Mouse (Mus musculus): Measurements from ENCODE around the gene Cacybp.

The Cacybp gene

DNA sequence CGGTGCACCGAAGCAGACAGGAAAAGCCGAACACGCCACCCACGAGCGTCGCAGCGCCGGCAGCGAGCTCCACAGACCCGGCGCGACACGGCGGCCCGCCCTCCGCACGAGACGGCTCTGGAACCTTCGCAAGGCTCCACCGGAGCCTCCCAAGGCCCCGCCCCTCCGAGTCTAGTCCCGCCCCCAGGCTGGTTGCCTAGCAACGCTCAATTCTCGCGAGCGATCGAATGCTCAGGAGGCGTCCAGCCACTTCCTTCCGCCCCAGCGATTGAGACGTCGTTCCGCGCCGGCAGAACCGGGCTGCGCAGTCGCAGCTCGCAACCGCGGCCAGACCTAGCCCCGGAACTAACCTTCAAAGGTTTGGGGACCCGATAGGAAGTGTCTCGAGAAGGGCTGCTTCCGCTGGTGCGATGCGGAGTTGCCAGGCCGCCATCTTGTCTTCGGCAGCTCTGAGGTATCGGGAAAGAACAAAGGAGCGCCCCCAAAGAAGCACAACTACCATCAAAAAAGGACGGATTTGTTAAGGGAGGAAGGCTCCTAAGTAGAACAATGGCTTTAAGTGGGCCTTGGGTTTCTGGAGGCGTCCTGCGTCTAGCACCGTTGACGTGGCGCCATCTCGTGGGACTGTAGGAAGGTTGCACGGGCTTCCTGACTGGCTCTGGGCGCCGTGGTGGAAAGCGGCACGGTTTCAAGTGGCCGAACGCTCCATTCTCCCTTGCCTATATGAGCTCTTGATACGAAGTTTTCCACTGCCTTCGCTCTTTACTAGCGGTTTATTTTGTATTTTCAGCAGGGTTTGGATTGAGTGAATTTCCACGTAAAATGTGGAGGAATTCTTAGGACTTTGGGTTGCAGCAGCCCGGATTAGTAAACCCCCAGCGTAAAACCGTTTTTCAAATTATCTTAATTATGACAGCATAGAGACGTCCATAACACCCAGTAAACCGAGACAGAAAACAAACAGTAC lies at the start of gene Cacybp:
TSS of gene Cacybp (minus strand) at position 173 of the 967 bp plus-strand sequence.
- DNase-seq (ENCODE audit: low read depth, low spot score): peak; percentile 100

DNA sequence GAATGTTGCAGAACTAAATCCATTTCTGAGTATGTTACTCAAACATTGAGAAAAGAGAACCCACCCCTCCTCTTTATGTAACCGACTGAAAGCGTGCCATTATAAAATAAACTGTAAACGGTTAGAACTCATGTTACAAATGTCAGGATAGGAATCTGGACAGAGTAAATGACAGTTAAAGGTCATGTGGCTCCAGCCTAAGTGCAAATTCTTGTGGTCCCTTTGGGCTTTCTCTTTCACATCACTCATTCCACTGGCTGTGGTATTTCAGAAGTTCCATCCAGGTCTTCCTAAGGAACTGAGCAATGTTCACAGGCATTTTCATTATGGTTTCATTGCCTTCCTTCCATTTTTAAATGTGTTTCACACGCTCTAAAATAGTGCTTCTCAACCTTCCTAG lies 49.7 kb upstream of the Cacybp start:
- no peak for DNase-seq (ENCODE audit: low read depth, low spot score)

DNA sequence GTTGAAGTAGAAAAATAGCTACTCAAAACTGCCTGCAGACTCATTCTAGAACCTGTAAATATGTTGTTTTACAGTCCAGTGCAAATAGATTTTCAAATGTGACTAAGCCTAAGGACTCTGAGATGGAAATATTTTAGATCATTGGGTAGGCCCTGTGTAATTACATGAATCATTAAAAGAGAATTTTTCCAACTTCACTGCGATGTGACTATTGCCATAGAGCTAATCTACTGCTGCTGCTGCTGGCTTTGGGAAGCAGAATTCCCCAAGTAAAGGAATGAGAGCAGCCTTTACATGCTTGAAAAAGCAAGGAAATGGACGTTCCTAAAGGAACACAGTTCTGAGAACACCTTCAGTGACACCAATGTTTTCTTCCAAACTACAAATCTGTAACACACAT lies 49.2 kb upstream of the Cacybp start:
- DNase-seq (ENCODE audit: low read depth, low spot score): no peak

DNA sequence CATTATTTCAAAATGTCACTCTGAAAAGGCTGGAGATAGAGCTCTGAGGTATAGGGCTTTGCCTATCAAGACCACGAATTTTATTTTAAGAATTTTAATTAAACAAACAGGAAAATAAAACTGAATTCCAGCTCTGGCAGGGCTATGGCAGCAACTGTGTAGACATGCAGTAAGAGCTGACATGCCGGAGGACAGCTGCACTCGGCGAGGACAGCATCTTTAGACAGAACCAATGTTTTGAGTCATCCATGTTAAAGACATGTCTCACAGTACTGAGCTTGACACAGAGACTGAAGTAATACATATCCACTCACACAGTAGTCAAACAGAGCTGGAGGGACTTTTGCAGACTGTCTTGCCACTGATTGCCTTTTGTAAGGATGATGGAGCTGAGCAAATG lies 47.9 kb upstream of the Cacybp start:
- no peak for DNase-seq (ENCODE audit: low read depth, low spot score)

DNA sequence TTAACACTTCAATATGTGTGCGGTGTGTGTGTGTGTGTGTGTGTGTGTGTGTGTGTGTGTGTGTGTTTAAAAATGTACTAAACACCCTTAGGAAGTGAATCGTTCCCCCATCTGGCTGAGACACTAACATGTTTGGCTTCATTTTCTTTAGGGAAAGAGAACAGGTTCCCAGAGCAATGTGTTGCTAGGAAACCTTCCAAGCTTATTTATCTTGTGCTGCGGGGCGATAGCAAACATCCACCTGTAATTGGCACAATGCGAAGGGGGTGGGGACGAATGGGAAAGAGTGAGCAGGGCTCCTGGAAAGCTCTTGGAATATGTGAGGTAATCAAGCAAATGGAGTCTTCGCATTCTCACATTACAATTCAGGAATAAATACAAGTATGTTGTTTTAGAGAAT lies 47.2 kb upstream of the Cacybp start:
- DNase-seq (ENCODE audit: low read depth, low spot score): no peak

DNA sequence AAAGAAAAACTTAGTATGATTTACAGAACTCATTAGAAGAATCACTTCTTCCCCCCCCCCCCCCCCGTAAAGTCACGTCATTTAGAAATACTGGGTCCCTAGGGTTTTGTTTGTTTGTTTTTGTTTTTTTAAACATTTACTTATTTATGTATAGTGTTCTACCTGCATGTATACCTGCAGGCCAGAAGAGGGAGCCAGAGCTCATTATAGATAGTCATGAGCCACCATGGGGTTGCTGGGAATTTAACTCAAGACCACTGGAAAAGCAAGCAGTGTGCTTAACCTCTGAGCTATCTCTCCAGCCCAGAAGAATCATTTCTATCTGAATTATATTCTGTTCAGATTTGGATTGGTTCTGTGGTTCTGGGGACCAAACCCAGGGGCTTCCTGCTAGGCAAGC lies 40.4 kb upstream of the Cacybp start:
- peak; percentile 71 for DNase-seq (ENCODE audit: low read depth, low spot score)

DNA sequence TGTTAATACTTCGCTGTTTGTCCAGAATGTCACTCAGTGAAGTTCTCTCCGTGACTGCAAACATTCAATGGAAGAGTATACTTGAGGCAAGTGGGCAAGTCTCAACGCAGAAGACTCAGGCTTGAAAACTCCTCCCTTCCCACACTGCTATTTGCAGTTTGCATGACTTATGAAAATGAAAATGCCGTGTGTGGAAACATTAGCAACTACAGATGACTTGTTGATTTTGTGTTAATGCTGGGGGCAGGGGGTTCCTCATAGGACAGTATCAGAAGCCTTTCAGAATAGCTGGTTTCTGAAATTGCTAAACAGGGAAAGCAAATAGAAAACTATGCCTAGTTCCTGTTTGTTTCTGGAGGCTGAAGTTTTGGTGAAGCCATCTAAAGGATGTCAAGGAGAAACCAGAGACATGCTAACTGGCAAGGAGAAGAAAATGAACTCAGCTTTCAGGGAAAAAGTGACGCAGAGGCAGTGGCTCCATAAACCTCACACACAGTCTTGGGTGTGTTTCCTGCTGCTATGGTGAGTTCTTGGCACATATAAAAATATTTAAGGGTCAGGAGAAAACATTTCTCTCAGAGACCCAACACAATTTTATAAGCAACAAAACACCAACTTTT lies 38.8 kb upstream of the Cacybp start:
- no peak for DNase-seq (ENCODE audit: low read depth, low spot score)

DNA sequence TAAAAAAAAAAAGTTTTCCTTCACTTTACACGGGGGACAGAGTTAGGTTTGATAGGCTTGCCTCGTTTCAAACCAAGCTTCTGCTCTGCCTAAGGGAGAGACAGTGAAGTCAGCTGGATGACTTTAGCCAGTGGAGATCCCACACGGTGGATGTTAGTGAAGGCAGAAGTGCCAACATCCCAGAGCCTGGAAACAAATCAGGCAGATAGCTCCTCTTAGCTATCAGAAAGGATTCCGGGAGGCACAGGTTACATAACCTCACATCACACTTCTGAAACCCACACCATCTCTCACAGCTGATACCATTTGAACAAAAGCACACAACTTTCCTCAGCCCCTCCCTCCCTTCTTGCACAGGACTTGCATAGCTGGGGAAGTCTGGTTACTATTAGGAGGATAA lies 38.1 kb upstream of the Cacybp start:
- DNase-seq (ENCODE audit: low read depth, low spot score): no peak

DNA sequence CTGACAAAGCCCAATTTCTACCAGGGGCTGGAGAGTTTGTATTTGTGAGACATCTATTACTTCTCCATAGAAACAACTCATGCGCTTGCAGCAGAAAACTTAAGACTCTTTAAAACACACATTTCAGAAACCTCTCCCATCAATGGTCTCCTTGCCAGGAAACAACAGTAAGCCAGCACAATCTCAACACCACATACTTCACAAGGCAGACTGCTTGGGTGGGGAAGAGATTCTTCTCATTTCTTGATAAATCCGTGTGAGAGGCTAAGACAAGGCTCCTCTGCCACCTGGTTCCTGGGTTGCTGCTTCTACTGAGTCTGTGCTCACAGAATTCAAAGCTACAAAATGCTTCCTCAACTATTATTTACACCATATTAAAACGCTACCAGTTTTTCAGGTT lies 37.1 kb upstream of the Cacybp start:
- DNase-seq (ENCODE audit: low read depth, low spot score): no peak

DNA sequence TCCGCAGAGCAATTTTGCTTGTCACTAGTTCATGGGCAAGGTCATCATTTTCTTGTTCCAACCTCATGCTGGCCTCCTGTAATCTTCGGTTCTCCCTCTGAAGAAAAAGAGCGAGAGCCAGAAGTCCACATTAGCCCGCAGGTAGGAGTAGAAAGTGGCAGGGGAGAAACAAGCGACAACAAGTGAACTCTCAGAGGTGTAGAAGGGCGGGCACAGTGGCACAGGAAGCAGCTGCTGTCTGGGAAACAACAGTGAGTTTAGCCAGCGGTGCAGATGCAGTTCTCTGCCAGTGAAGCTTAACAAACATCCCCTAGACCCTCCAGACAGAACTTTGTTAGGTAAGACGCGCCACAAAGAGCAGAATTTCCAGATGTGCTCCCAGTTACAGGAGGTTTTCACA lies 34.8 kb upstream of the Cacybp start:
- no peak for DNase-seq (ENCODE audit: low read depth, low spot score)

DNA sequence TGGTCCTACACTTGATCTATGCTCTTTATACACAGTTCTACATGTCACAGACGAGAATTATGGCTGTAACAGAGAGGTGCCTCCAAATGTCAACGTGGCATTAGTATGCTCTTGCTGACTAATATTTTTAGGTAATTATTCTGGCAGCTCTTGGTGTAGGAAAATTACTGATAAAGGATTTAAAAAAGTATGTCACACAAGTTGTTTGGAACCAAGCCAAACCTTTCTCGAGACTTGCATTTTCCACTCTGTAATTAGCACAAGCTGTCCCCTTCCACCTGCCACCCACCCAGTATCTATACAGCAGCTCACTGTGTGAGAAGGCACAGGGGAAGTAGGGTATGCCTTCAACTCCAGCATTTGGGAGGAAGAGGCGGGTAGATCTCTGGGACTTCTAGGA lies 34.2 kb upstream of the Cacybp start:
- no peak for DNase-seq (ENCODE audit: low read depth, low spot score)

DNA sequence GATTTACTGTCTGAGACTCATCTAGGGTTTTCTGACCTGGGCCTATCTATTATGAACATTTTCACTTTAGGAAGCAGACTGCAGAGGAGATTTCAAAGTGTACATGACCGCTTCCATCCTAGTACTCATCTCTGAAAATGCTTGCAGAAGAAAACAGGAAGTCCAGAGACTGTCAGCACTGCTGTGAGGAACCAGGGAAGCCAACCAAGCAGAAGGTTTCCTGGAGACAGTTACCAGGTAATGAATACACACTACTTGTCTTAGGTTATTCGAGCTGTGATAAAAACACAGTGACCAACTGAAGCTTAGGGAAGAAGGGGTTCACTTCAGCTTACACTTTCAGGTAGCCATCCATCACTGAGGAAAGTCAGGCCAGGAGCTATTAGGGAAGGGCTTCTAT lies 33.3 kb upstream of the Cacybp start:
- DNase-seq (ENCODE audit: low read depth, low spot score): no peak

DNA sequence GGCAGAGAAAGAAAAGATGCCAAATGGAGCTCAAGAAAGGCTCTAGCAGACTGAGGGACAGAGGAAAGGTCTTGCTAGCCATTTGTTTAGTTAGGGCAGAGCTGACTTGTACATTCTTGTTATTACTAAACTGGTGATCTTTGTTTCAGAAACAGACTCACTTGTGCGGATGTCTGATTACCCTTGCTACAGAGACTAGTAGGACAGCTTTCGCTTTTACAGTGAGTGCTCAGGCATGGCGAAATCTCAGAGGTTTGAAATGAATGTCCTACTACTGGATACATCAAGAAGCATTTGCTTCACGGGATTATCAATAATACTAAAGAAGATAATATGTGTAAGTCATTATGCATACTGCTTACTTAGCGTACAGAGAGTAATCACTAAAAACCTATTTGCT lies 32.0 kb upstream of the Cacybp start:
- no peak for DNase-seq (ENCODE audit: low read depth, low spot score)

DNA sequence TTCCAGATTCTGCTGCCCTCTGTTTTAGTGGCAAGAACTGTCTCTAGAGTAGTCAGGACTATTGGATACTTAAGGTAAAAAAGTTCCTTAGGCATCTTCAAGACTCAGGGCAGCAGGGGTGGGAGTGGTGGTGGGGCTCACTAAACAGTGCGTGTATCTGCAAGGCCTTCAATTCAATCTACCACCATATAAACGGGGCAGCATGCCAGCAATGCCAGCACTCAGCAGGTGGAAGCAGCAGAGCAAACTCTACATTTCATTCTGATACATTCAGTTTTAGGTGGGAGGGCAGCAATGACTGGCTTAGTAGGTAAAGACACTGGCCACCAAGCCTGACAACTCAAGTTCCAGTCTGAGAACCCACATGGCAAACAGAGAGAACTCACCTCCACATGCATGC lies 27.4 kb upstream of the Cacybp start:
- no peak for DNase-seq (ENCODE audit: low read depth, low spot score)

DNA sequence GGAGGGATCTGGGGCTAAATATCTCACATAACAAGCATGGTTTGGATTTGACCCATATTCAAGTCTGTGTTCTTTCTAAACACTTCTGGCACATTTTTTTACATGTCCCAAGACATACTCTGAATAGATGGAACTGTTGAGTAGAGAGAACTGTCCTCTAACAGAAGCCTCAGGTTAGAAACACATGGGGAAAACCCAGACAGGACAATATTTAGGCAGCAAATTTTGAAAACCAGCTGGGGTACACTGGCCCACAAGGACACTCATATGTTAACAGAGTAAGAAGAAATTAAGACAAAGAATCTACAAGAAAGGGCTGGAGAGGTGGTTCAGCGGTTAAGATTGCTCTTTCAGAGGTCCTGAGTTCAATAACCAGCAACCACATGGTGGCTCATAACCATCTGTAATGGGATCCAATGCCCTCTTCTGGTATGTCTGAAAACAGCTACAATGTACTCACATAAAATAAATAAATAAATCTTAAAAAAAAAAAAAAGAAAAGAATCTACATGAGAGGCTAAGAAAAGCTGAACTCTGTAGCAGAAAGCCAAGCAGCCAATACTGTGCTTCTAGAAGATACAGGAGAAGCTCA lies 26.3 kb upstream of the Cacybp start:
- DNase-seq (ENCODE audit: low read depth, low spot score): no peak

DNA sequence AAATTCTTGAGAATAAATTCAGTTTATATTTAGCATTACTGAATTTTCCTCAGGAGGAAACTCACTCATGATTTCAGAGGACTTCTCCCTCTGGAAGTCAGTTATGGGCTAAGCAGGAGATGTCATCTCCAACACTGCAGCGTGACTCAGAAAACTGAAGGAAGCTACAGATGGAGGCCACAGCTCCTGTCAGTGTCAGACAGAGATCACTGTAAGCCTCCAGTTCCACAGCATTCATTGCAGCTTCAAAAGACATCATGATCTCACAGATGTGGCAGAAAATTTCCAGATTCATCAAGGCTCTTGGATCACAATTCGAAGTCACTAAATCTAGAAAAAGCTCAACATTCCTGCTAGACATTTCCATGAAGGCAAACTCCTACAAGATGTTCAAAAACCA lies 25.3 kb upstream of the Cacybp start:
- DNase-seq (ENCODE audit: low read depth, low spot score): no peak

DNA sequence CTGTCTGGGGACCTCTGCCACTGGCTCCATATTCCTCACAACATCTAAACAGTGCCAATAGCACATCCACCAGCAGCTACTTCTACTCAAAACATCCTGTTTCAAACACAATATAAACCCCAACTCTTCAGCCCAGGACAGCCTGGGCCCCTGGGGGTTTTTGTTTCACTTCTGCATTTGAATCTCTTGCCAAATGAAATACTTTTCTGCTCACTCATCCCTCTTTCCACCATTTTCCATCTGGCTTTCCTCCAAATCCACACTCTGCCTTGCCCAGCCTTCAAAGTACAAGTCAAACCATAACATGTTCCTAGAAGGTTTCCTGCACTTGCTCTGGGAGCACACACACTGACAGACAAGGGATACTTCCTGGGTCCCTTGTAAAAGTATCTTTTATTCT lies 21.2 kb upstream of the Cacybp start:
- no peak for DNase-seq (ENCODE audit: low read depth, low spot score)

DNA sequence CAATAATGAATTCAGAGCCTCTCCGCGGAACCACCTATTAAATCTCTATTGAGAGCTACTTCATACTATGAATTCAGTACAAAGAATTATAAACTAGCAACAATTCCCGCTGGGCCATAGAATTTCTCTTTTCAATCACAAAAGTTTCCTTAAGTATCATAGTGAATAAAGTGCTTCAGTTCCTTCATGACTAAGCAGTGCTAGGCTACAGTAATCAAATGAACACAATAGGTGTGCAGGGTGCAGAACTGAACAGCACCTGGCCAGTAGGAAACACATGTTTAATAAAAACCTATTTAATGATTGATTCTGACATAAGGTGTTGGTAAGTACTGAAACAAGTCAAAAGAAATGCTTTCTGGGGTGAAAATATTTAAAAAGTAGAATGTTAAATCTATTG lies 19.4 kb upstream of the Cacybp start:
- no peak for DNase-seq (ENCODE audit: low read depth, low spot score)

DNA sequence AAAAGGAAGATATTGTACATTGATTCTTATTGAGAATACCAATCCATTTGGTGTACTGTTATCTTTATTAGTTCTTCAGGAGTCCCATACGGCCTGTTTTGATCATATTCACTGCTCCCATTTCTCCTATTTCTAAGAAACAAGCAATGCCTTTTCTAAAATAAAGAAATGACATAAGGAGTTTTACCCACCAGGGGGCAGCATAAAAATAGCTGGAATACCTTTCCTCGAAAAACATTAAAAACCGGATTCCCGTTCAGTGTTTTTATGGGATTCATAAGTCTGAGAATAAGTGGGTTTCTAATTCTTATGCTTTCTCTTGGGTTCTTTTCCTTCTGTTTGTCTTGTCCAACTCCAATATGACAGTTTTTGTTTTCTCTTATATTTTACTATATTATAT lies 18.3 kb upstream of the Cacybp start:
- peak; percentile 32 for DNase-seq (ENCODE audit: low read depth, low spot score)

DNA sequence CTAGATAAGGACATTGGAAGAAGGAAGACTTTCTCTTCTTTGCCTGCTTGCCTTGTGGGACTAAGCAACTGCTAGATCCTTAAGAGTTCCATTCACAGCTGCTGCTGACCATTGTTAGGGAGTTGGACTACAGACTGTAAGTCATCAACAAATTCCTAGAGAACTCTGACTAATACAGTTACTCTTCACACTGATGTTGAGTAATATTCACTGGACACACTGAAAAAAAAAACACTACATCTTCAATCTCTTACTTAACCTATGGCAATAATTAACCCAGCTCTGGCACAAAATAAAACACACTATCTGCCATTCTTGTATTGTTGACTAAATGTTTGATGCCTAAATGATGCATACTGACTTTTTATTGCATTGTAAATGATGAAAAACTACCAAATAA lies 15.2 kb upstream of the Cacybp start:
- DNase-seq (ENCODE audit: low read depth, low spot score): no peak

DNA sequence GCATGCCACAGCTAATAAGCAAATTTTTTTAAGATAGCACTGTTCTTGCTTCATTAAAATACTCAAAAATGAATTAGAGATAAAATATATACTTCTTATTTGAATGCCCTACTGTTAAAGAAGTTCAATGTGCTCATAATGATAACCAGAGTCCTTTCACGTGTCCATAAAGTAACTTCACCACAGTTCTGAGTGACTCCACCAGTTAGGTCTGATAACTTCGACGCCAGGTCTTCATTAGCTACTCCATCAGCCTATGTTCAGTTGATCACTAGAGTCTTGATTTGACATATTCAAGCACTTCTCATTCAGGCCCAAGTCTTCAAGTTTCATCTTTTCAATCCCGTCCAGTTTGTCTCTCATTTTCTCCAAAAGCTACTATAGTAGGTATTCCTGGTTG lies 14.5 kb upstream of the Cacybp start:
- no peak for DNase-seq (ENCODE audit: low read depth, low spot score)

DNA sequence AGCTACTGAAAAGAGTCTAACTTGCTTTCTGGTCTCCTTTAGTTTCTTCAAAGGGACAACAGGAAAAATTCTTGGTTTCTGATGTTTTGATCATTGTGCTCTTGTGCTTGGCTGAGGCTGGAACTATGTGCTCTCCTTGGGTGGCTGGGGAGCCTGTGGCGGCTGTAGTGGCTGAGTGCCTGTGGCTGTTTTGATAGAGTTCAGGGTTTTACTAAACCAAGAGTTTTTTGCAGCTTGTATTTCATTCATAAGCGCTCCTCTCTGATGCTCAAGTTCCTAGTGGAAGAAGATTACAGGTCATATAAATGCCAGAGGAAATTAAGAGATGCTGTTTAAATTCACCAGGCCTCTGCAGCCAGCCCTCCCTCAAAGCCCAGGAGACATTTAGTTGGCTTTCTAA lies 11.4 kb upstream of the Cacybp start:
- no peak for DNase-seq (ENCODE audit: low read depth, low spot score)

DNA sequence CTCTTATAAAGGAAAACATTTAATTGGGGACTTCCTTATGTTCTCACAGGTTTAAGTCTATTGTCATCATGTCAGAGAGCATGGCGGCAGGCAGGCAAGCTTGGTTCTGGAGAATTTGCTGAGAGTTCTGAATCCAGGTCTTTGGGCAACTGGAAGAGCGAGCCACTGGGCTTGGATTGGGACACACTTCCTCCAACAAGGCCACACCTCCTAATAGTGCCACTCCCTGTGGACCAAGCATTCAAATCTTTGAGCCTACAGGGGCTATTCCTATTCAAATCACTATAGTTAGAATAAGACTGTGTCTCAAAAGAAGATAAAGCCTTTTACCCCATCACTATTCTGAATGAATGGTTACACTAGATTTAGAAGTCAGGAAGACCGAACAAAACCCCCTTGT lies 5.2 kb upstream of the Cacybp start:
- peak; percentile 87 for DNase-seq (ENCODE audit: low read depth, low spot score)

Data from ES-CJ7 (cell line).